Mouse (Mus musculus) megakaryocyte progenitor cell, adult 5-6 weeks (primary cell): ENCODE measurements at regions not wholly inside any gene's neighbourhood (a gene's known extent, or its start where the extent isn't known, plus 50 kb on each side); places are given as distances from the start of the nearest gene placed in this dataset.

Source experiments
- ATAC-seq: replicated peaks from 2 replicates; pipeline ENCODE4 v1.8.0; 2016; ENCODE audit warnings: mild to moderate bottlenecking, moderate TSS enrichment, inconsistent platforms; ENCODE audit not compliant: poor library complexity

DNA sequence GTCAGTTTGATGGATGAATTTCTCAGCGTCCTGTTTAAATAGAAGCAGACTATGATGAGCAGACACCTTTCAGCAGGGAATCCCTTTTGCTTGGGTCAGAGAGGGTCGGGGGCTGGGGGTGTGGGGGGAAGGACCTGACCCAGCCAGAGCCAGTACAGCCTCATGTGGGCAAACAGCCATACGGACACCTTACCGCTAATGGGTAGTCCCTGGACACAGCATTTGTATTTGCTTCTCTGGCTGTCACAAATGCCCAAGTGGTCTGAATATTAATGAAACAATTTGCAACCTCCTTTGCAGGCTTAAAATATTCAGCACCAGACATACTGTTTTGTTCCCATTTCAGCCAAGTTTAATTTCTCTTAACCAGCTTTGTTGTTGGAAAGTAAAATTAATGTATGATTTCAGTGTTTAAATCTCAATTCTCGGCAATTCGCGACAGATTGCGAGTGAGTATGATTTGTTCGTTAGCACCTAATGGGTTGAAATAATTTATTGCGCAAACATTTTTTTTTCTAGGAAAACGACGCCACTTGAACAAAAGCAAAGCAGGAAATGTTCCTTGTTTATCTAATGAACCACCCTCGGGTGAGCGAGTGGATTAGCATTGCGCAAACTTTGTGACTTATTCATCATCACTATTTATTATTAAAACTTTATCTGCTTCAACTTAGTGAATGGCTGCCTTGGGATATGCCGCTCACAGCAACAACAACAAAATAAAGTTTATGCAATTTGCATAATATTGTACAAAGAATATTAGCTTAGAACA, 166.2 kb downstream of the Cdh26 start:
- ATAC-seq: no peak

DNA sequence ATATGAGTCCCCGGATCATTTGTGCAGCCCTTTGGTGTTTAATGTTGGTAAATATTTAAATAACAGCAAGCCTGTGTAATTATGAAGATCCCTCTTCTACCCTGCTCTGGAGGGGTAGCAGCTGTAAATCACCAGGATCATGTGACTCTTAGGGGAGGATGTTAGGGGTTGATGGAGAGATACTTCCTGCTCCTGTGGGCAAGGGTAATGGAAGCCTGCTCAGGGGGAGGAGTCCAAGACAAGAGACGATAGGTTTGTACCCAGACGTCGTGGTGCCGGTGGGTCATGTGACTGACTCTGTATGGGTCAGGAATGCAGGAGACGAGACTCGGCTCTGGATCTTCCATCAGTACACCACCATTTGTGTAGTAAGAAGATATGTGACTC, 166.7 kb downstream of the Cdh26 start:
- ATAC-seq: no peak

DNA sequence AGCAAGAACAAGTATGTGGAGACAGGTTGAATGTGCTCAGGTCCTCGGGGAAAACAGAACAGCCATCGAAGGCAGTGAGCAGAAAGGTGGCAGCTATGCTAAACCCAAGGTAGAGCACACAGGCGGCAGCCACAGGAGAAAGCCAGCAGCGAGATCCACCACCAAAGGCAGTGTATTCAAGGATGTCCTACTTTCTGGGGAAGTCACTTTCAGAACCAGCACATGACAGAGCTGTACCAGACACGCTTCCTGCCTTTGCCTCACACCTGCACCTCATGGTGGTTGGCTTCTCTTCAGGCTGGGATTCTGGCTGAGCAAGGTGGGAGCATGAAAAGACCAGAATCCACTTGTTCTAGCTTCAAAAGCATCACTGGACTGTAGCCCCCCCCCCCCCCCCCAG, 168.0 kb downstream of the Cdh26 start:
- no peak for ATAC-seq

DNA sequence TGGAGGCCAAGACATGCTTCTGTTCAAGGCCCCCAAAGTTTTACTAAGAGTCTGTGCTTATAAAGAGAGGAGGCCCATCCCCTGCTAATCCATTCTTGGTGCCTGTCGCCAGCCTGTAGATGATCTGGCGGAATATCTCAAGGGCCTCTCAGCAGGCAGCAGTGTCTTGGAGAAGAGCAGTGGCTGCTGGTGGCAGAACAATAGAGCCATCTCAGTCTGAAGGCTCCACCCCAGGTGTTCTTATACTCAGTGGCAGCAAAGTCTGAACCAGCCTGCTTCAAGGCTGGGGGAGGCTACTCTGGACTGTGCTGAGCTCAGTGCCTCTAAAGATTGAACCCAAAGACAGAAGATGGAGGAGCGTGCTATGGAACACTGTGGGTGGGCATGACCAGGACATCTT, 168.5 kb downstream of the Cdh26 start:
- ATAC-seq: no peak

DNA sequence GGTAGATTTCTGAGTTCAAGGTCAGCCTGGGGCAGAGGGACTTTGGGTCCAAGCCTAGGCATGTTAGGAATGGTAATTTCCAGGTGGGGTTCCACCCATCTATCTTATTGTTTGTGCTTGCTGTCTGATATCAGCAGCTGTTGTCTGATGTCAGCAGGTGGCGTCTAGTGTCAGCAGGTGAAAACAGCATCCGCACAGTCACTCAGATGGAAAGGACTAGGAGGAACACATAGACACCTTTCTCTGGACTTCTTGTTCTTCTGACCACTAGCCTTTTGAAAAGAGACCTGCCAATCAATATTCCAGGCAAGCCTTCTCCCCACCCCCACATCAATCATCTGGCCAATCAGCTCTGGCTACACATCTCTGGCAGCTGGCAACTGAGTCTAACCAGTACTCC, 173.1 kb downstream of the Cdh26 start:
- no peak for ATAC-seq

DNA sequence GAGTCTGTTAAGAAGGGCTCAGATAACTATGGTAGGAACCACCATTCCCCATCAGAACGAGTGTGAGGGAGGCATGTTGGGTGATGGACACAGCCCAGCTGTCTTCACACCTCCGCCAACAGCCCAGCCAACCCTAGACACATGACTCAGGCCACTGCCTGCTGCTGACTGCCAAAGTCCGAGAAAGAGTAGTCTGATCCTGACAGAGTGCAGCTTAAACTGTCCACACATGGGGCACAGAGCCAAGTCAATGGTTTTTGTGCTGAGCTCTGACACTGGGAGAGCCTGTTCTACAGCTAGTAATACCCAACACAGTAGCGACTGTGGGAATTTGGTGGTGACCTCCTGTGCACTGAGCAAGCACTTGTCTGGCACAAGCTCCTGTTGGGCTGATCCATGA, 176.4 kb downstream of the Cdh26 start:
- no peak for ATAC-seq

DNA sequence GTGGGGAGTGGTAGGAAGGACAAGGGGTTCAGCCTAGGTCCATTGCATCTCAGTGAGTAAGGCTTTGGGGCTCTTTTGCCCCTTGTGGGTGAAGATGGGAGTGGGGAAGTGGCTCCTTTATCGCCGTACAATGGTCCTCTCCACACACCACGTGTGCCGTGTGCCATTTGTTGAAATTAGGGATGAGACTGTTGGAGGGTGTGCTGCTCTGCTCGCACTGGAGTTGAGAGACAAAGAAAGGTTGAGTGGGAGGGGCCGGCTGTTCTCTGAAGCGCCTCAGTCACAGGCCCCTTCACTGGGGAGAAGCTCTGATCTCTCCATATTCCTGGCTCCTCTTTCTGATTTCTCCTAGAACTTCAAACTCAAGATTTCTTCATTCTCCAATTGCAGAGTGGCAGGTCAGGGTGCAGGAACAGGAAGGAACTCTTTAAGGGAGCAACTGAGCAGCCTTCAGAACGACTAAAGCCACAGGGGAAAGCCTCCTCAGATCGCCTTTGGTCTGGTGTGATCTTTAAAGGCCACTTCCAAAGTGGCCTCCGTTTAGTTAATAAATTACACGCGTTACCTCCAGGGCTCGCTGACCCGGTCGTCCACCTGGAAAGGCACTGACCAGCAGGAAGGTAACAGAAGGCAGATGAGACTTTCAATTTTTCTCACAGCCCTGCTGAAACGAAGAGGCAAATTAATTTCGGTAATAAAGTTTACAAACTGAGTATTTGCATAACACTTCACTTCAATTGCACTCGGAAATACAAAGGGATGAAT, 180.1 kb downstream of the Cdh26 start:
- no peak for ATAC-seq

DNA sequence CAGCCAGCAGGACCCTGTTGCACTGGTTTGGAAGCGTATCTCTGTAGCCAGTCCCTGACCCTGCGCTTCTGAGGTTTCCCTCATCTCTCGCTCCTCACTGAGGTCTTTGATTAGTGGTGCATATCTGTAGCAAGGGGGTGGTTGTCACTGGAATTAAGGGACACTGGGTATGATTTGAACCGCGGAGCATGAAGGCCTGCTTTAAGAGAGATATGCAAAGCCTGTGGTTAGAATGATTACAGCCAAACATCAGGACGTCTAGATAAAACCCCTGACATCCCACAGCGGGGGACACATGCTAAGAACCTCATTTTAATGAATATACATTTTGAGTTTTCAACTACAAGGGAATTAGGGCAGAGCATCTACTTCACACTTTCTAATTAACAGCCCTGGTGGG, 184.4 kb downstream of the Cdh26 start:
- peak; percentile 88 for ATAC-seq

DNA sequence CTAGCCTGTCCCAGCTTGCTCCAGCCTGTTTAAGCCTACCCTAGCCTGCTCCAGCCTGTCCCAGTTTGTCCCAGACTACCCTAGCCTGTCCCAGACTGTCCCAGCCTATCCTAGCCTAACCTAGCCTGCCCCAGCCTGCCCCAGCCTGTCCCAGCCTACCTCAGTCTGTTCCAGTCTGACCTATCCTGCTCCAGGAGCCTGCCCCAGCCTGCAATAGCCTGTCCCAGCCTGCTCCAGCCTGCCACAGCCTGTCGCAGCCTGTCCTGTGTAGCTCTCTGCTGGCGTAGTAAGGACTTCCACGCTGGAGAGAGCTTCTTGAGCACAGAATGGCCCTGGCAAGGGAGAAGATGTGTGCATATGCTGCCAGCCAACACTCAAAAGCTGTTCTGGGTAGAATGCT, 192.5 kb downstream of the Cdh26 start:
- ATAC-seq: peak; percentile 29; the same call in 1 of the 2 replicates

DNA sequence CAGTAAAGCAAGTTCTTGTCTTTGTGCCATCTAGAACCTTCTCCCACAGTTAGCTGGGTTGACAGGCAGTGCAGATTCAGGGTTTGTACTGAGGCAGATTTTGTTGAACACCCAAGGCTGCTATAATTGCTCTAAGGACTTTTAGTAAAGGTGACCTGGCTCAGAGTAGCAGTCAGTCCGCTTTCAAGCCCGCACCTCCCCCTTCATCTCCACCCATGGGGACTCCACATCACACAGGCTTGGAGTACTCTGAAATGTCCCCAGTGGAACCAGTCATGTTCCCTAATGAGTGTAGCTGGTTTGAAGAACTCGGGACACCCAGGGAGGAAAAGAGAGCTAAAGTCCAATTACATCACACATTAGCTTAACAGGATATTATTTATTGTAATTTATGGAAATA, 194.1 kb downstream of the Cdh26 start:
- ATAC-seq: no peak

DNA sequence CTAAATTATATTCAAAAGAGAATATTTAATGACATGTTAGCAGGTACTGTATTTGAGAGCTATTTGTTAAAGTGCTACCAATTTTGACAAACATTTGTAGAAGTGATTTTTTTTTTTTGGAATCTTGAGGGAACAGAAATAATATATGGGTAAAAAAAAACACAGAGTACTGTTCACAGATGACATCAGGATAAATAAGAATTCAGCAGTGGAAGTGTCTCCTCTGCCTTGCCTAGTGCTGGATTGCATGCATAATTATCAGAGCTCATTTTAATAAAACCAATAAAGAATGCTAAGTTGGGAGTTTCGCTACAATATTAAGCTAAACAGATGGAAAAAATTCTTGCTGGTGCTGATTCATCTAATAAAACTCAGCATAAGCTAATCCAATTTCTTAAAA, 194.6 kb downstream of the Cdh26 start:
- no peak for ATAC-seq

DNA sequence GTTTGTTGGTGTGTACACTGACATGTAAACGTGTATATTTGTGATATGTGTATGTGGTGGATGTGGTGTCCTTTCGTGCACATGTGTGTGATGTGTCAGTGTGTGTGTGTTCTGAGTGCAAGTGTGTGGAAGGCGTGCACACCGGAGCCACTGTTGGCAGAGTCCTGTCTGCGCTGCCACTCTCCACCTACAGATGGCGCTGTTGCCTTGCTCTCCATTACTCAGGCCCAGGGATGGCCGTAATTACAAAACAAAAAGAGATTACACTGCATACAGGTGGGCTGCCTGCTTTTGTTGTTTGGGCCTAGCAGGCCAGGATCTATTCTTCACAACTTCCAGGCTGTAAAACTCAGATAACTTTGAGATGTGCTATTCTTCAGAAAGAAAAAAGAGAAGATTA, 199.4 kb downstream of the Cdh26 start:
- ATAC-seq: peak; percentile 90

DNA sequence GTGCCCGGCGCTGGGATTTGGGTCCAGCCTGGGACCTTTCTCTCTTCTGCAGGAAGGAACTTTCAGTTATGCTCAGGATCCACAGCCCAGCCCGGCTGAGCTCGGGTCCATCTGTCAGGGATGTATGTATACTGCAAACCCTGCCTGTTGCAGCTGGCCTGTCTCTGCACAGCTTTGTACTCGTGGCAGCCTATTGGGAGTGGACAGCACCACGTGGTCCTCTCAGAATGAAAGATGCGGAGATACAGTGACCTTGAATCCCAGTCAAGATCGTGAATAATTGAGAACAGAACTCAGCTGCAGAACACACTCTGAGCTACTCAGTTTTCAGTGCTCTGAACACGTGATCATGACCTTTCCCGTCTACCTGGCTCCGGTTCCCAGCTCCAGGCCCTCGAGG, 200.2 kb downstream of the Cdh26 start:
- no peak for ATAC-seq

DNA sequence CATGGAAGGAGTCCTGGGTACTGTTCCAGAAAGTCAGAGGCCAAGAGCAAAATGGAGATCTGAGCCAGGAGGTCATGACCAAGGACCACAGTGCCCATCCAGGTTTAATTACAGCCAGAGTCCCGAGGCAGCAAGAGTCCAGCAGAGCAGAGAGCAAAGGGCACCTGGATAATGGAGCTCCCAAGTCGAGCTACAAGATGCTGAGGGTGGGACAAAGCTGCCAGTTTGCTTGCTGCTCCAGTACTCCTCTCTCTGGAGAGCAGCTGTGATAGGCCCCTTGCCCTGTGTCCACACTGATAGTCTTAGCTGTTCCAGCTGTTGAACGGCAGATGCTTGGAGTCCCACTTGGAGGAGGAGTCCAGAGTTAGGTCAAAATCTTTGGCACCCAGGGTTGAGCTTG, 201.0 kb downstream of the Cdh26 start:
- ATAC-seq: no peak

DNA sequence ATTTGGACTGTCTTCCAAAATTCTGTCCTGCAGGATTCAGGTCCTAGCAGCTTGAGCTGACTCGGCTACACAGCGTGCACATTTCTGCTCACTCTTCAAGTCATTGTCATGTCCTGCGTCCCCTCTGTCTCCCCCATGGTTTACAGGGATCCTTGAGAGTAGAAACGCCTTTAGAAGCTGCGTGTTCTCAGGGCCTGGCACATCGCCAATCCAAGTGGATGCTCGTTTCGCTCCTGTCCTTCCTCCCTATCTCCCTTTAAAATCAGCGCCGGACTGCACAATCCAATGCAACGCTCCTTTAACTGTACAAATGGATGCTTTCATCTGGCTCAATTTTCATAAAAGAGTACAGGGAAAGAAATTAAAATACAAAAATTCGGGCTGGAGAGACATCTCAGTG, 201.6 kb downstream of the Cdh26 start:
- ATAC-seq: no peak

DNA sequence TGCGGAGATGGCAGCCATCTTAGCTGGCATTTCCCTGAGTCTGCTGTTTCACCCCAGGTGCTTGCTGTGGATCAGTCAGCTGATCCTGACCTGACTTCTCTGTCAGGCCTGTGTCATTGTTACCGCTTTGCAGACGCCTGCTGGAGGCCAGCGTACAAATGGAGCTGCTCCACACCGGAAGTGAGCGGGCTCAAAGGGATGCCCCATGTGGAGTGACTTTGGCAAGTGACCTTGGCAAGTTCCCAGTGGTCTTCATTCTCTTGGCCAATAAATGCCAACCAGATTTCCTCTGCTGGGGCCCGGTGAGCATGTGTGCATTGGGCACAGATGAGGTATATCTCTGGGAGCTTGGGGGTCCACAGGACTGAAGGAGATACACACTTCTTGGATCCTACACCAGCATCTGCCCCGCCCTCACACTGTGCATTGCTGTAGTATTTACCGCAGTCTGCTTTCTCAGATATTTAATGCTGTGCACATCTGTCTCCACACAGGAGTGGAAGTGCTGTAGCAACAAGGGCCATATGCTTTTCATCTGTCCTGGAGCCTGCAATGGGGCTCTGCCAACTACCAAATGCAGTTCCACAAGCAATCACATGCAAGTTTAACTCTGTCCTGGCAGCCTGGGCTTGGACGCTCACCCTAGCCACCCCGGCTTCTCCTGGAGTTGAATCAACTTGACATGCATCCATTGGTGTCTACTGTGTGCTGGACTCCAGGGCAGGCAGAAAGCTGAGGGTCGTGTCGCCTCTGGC, 202.7 kb downstream of the Cdh26 start:
- ATAC-seq: no peak

DNA sequence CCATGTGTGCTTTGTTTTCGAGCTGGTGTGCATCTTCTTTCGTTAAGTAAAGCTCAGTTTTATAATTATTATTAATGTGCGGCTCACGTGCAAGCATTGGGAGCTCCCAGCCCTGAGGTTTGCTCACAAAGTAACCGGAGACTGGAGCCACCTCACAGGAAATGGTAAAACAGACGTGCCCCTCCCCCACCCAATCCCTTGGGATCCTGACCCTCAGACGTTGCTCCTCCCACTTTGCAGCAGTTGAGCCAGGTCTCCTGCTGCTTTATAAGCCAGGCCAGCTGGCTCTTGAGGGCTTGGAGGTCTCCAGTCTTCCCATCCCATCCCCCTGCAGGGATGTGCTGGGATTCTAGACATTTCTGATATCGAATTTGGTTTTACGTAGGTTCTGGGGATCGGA, 203.8 kb downstream of the Cdh26 start:
- ATAC-seq: no peak

DNA sequence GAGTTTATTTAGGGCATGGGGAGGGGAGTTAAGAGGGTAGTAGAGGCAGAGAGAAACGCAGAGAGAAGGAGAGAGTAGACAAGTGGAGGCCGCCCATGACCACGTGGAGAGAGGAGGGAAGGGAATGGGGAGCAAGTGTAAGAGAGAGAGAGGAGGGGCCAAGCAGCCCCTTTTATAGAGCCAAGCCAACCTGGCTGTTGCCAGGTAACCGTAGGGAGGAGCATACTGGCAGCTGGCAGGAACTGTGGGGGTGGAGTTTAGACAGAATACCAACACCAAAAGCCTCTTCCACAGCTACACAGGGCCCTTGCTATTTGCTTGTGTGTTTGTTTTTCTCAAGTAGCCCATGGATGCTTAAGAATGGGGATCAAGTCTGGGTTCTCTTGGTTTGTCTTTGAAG, 205.4 kb downstream of the Cdh26 start:
- ATAC-seq: no peak

DNA sequence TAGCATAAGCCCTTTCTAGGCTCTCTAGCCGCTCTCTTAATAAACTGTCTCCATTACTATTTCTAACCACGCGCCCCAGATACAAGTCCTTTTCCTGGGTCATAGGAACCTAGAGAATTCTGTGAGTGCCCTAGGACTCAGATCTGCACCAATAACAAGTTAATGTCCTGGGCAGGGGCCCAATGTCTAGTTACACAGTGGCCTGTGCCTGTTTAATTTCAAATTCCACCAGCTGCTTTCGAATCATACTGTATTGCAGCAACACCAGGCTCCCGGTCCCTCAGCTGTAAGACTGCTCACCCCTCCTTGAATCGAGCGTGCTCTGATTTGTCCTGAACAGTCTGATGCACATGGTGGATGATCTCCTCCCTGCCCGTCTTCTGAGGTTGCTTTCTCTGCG, 206.6 kb downstream of the Cdh26 start:
- no peak for ATAC-seq

DNA sequence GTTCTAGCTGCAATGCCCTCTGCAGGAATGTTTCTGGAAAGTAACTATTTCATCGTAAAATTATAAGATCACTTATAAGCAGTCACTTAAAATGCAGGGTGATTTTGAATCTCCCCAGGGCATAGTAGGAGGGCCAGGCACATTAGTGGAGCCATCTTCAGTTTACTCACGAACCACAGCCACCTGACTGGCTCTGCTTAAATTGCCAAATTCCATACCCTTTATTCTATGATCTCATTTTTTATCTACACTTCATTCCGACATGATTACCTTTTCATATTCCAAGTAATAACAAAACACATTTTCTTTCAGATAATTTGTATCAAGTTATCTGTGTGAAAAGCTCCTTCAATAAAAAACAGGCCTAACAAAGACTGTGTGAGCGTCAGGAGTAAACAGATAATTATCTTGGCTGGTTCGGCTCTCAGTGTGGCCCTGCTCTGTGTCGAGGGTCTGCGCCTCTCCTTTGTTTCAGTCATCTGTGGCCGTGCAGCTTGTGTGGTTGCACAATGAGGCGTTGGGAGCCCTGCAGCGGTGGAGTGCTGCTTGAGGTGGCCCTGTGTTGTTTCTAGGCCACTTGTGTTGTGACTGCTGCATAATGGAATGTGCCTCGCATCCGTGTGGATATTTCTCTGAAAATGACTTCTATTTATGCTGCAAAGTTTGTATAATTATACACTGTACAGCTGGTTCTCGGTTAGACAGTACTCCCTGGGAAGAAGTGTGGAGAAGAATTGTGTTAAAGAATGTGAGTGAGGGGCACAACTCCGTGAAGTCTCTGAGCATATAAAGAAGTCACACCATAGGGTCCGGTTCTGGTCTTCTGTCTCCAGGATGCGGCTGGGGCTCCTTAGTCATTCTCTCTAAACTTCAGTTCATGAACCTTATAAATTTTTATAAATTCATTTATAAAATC, 212.1 kb downstream of the Cdh26 start:
- no peak for ATAC-seq

DNA sequence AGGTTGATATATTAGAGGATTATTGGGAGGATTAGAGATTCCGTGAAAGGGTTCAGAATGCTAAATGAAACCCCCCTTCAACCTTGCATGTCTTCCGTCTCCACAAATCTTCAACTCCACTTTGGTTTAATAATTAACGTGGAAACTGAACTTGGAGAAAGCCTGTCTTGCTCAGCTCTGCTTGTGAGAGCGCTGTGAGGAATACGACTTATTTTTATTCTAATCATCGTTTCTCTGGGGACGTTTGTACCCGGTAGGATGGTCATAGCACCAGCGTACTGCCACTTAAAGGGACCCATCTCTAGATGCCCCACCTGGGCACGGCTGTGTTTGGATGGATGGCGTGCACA, 212.7 kb downstream of the Cdh26 start:
- ATAC-seq: no peak
